8 mouse cellular contexts compared by ENCODE assay signal in genomic region chr6:49214928-49215747, GRCm38 (mm10). TPM values are rescaled to one million over a fixed set of nuclear protein-coding genes. Genes with fewer than 3 reads are reported as not detected.
DNase-seq lines count a peak whose midpoint lies in the region; ATAC-seq lines count a peak whose summit lies in the region.

Gene Igf2bp3 (minus strand): TSS chr6:49214957.

- peak within 1 kb of the TSS; percentile 95 for H3K4me2 ChIP-seq in heart, embryonic 14.5 days (ENCODE audit: low read length)
- peak within 1 kb of the TSS; percentile 94 for H3K4me2 ChIP-seq in limb, embryonic 13.5 days (replicated peaks)
- peak within 1 kb of the TSS; percentile 89 for H3K4me2 ChIP-seq in neural tube, embryonic 12.5 days (replicated peaks)

- no peaks in the 10 kb centered on the region for H3K36me3 ChIP-seq in heart, embryonic 14.5 days (ENCODE audit: control insufficient read depth, insufficient read depth, low read length)
- no peaks in the 10 kb centered on the region for H3K36me3 ChIP-seq in limb, embryonic 13.5 days
- H3K36me3 ChIP-seq in neural tube, embryonic 12.5 days: no peaks in the 10 kb centered on the region

- no peaks in the 10 kb centered on the region for H3K27me3 ChIP-seq in heart, embryonic 14.5 days (ENCODE audit: control insufficient read depth, insufficient read depth, low read length)
- H3K27me3 ChIP-seq in limb, embryonic 13.5 days: no peaks in the 10 kb centered on the region
- no peaks in the 10 kb centered on the region for H3K27me3 ChIP-seq in neural tube, embryonic 12.5 days (replicated peaks)

- H3K4me1 ChIP-seq in heart, embryonic 14.5 days (ENCODE audit: control insufficient read depth in 2 of 2, insufficient read depth in 2 of 2, low read length in 2 of 2): peaks cover 15 to 28% of the 10 kb centered on the region in 2 experiments
- H3K4me1 ChIP-seq in limb, embryonic 13.5 days: peaks cover 36% of the 10 kb centered on the region
- peaks cover 26% of the 10 kb centered on the region for H3K4me1 ChIP-seq in neural tube, embryonic 12.5 days

- peak within 1 kb of the TSS; percentile 98 to 99 for H3K27ac ChIP-seq in heart, embryonic 14.5 days (replicated peaks in 1 of 2; ENCODE audit: control insufficient read depth in 1 of 2, insufficient read depth in 1 of 2, low read depth in 2 of 2, low read length in 2 of 2)
- H3K27ac ChIP-seq in limb, embryonic 13.5 days: peak within 1 kb of the TSS; percentile 99
- peak within 1 kb of the TSS; percentile 96 for H3K27ac ChIP-seq in neural tube, embryonic 12.5 days

- H3K9me3 ChIP-seq in heart, embryonic 14.5 days (ENCODE audit: control insufficient read depth, low read length): no peaks in the 10 kb centered on the region
- H3K9me3 ChIP-seq in limb, embryonic 13.5 days: no peaks in the 10 kb centered on the region
- H3K9me3 ChIP-seq in neural tube, embryonic 12.5 days: no peaks in the 10 kb centered on the region

- peak; percentile 82 for ATAC-seq in heart, embryonic 14.5 days (ENCODE audit: insufficient number of reproducible peaks, insufficient read depth, low FRiP score, low read depth)
- peak; percentile 81 for ATAC-seq in limb, embryonic 13.5 days (ENCODE audit: low FRiP score, low read depth)
- peak; percentile 82 for ATAC-seq in neural tube, embryonic 12.5 days (ENCODE audit: low FRiP score, low read depth)
- no peak for ATAC-seq in activated CD4-positive, CD25-positive, alpha-beta regulatory T cell, adult 4 months

- peak; percentile 31 for DNase-seq in right cerebral cortex, postnatal 14 days
- no peak for DNase-seq in right cerebral cortex, postnatal 25 days
- peak; percentile 84 for DNase-seq in c-Kit-positive CD71-negative TER-119-negative erythroid progenitor cells, embryonic 14.5 days (ENCODE audit: low read depth)
- DNase-seq in urinary bladder, postnatal 10 days (ENCODE audit: low spot score): peak; percentile 41

- WGBS in heart, embryonic 14.5 days: under 1% methylated on average over 55 of the region's 68 CpGs
- WGBS in limb, embryonic 13.5 days: under 1% methylated on average over 68 of the region's 68 CpGs
- under 1% methylated on average over 65 of the region's 68 CpGs for WGBS in neural tube, embryonic 12.5 days

- peak within 1 kb of the TSS; percentile 98 for H3K9ac ChIP-seq in heart, embryonic 14.5 days (ENCODE audit: low read length)
- H3K9ac ChIP-seq in limb, embryonic 13.5 days: peak within 1 kb of the TSS; percentile 97
- peak within 1 kb of the TSS; percentile 94 for H3K9ac ChIP-seq in neural tube, embryonic 12.5 days

- peak within 1 kb of the TSS; percentile 94 to 97 for H3K4me3 ChIP-seq in heart, embryonic 14.5 days (ENCODE audit: control insufficient read depth in 1 of 2, insufficient read depth in 1 of 2, low read depth in 1 of 2, low read length in 2 of 2)
- peak within 1 kb of the TSS; percentile 94 for H3K4me3 ChIP-seq in limb, embryonic 13.5 days
- peak within 1 kb of the TSS; percentile 98 for H3K4me3 ChIP-seq in neural tube, embryonic 12.5 days

RNA-seq across cellular contexts. Expression of gene Igf2bp3, which starts in this region (rescaled TPM):
- polyA plus RNA-seq in heart, embryonic 14.5 days (2014; fragmentation: Nextera tagmentation; extraction: Ambion mirVana): 44.2 and 44.7 TPM in 2 replicates
- 79.9 and 81.4 TPM in 2 replicates for polyA plus RNA-seq in limb, embryonic 13.5 days (2015; fragmentation: Nextera tagmentation; extraction: Ambion mirVana)
- polyA plus RNA-seq in neural tube, embryonic 12.5 days (2016; fragmentation: Nextera tagmentation; extraction: Ambion mirVana): 94.0 and 95.9 TPM in 2 replicates
- polyA plus RNA-seq in activated CD4-positive, CD25-positive, alpha-beta regulatory T cell, adult 4 months (2017; shearing (Covaris generic)): 1 to 10 TPM; 2.5 to 4.6 TPM
